Mouse (Mus musculus) C2C12 (cell line): ENCODE results near the gene Timp2. TPM values are rescaled to one million over a fixed set of nuclear protein-coding genes. Genes with fewer than 3 reads are reported as not detected.

Source experiments
- H3K27me3 ChIP-seq: one replicate; pipeline ENCODE4 v1.6.1; 2011; ENCODE audit not compliant: control insufficient read depth, insufficient read depth, insufficient read length
- H3K36me3 ChIP-seq: one replicate; pipeline ENCODE4 v1.6.1; 2011; ENCODE audit not compliant: control insufficient read depth, insufficient read depth
- H3K4me3 ChIP-seq: one replicate; pipeline ENCODE4 v1.5.1; 2011; ENCODE audit warnings: mild to moderate bottlenecking, control low read depth; ENCODE audit not compliant: poor library complexity, insufficient read depth, severe bottlenecking
- H3K79me2 ChIP-seq: one replicate; pipeline ENCODE4 v1.6.1; 2011; ENCODE audit not compliant: control insufficient read depth, insufficient read depth
- H3K79me3 ChIP-seq: one replicate; pipeline ENCODE4 v1.6.1; 2011; ENCODE audit warnings: low read depth, control low read depth
- H3ac ChIP-seq: one replicate; pipeline ENCODE3; 2011; ENCODE audit warnings: low read depth; ENCODE audit not compliant: control insufficient read depth, insufficient read length
- CEBPB ChIP-seq: IDR thresholded peaks from one replicate; pipeline ENCODE4 v1.6.1; 2011; ENCODE audit warnings: low read depth, mild to moderate bottlenecking, control low read depth, moderate library complexity
- CTCF ChIP-seq: IDR thresholded peaks from one replicate; pipeline ENCODE4 v1.5.1; 2011; ENCODE audit not compliant: control insufficient read depth, insufficient read depth, insufficient read length
- FOSL1 ChIP-seq: IDR thresholded peaks from one replicate; pipeline ENCODE4 v1.8.0; 2011; ENCODE audit warnings: mild to moderate bottlenecking, low read length; ENCODE audit not compliant: poor library complexity, insufficient read depth, severe bottlenecking
- MAX ChIP-seq: IDR thresholded peaks from one replicate; pipeline ENCODE4 v1.6.1; 2011; ENCODE audit warnings: mild to moderate bottlenecking, control low read depth
- MYOD1 ChIP-seq: IDR thresholded peaks from one replicate; pipeline ENCODE4 v1.6.1; 2011; ENCODE audit warnings: low read depth; ENCODE audit not compliant: control insufficient read depth, insufficient read length
- MYOG ChIP-seq: IDR thresholded peaks from one replicate; pipeline ENCODE4 v1.6.1; 2011; ENCODE audit not compliant: control insufficient read depth, insufficient read length; ENCODE audit errors: extremely low read depth
- USF1 ChIP-seq: IDR thresholded peaks from one replicate; pipeline ENCODE4 v1.6.1; 2011; ENCODE audit warnings: low read depth, mild to moderate bottlenecking, control low read depth, moderate library complexity
- polyA plus RNA-seq: library from polyadenylated mRNA; unstranded; fragments of >200 nt; fragmentation: generic; extraction: Trizol; gene quantifications from one replicate; pipeline ENCODE4 v1.2.1, GENCODE M21; 2012; ENCODE audit warnings: missing spikeins

Timp2 gene
- polyA plus RNA-seq, 1 experiment = 372 TPM

GRCm38 (mm10) chr11:118374506-118374905, 19.0 kb upstream of the Timp2 start:
- Histone ChIP-seq H3K27me3 (no peaks in the 10 kb centered on the region), H3ac (no peak overlapping the region), H3K79me2 (no peaks in the 10 kb centered on the region), H3K4me3 (no peak overlapping the region), H3K79me3 (no peaks in the 10 kb centered on the region), H3K36me3 (no peaks in the 10 kb centered on the region)
- TF ChIP-seq CEBPB (no peak), MAX (no peak), FOSL1 (no peak), MYOD1 (no peak), MYOG (no peak), CTCF (no peak), USF1 (no peak)

GRCm38 (mm10) chr11:118372641-118373040, 17.1 kb upstream of the Timp2 start:
- no peaks in the 10 kb centered on the region for H3K36me3 ChIP-seq
- no peak overlapping the region for H3K4me3 ChIP-seq
- H3K27me3 ChIP-seq = no peaks in the 10 kb centered on the region
- no peak overlapping the region for H3ac ChIP-seq
- TF ChIP-seq USF1 (no peak), FOSL1 (no peak), MYOG (no peak), MYOD1 (no peak), MAX (no peak), CEBPB (no peak), CTCF (no peak)
- H3K79me3 ChIP-seq = no peaks in the 10 kb centered on the region
- H3K79me2 ChIP-seq = no peaks in the 10 kb centered on the region

GRCm38 (mm10) chr11:118371876-118372275, 16.3 kb upstream of the Timp2 start:
- Histone ChIP-seq H3ac (no peak overlapping the region), H3K79me2 (no peaks in the 10 kb centered on the region), H3K4me3 (no peak overlapping the region), H3K79me3 (no peaks in the 10 kb centered on the region), H3K27me3 (no peaks in the 10 kb centered on the region), H3K36me3 (no peaks in the 10 kb centered on the region)
- TF ChIP-seq MYOD1 (no peak), MAX (no peak), CEBPB (no peak), FOSL1 (no peak), MYOG (no peak), CTCF (no peak), USF1 (no peak)

- Histone ChIP-seq H3K4me3 (no peak overlapping the region), H3K27me3 (no peaks in the 10 kb centered on the region), H3K79me3 (no peaks in the 10 kb centered on the region), H3K79me2 (peaks cover 2% of the 10 kb centered on the region), H3ac (no peak overlapping the region), H3K36me3 (no peaks in the 10 kb centered on the region)
- TF ChIP-seq CEBPB (no peak), USF1 (no peak), MYOG (no peak), CTCF (no peak), MAX (no peak), FOSL1 (no peak), MYOD1 (no peak)
Observed at GRCm38 (mm10) chr11:118369657-118370056, 14.1 kb upstream of the Timp2 start.

GRCm38 (mm10) chr11:118369251-118369650, 13.7 kb upstream of the Timp2 start:
- TF ChIP-seq MYOD1 (no peak), MYOG (no peak), MAX (no peak), CEBPB (no peak), CTCF (no peak), FOSL1 (no peak), USF1 (no peak)
- H3K36me3 ChIP-seq = no peaks in the 10 kb centered on the region
- H3ac ChIP-seq = no peak overlapping the region
- H3K79me2 ChIP-seq = peaks cover 6% of the 10 kb centered on the region
- no peaks in the 10 kb centered on the region for H3K79me3 ChIP-seq
- no peak overlapping the region for H3K4me3 ChIP-seq
- H3K27me3 ChIP-seq = no peaks in the 10 kb centered on the region

GRCm38 (mm10) chr11:118368330-118368729, 12.8 kb upstream of the Timp2 start:
- no peaks in the 10 kb centered on the region for H3K36me3 ChIP-seq
- H3ac ChIP-seq = no peak overlapping the region
- no peaks in the 10 kb centered on the region for H3K27me3 ChIP-seq
- peaks cover 13% of the 10 kb centered on the region for H3K79me2 ChIP-seq
- no peak for TF ChIP-seq CTCF
- no peak for TF ChIP-seq CEBPB
- no peak for TF ChIP-seq MYOD1
- no peak for TF ChIP-seq FOSL1
- no peak for TF ChIP-seq MYOG
- no peaks in the 10 kb centered on the region for H3K79me3 ChIP-seq
- no peak overlapping the region for H3K4me3 ChIP-seq
